Mouse (Mus musculus) limb, embryonic 14.5 days (tissue): Measurements from ENCODE around the gene Map3k9. TPM values are rescaled to one million over a fixed set of nuclear protein-coding genes. Genes with fewer than 3 reads are reported as not detected.

Experiments used
- ATAC-seq: fragments of 200-750 bp; cut with Nextera tagmentation; 2 replicates; pipeline ENCODE4 v1.8.0; 2017; ENCODE audit warnings: low read depth, moderate number of reproducible peaks, moderate TSS enrichment; ENCODE audit not compliant: low FRiP score
- DNase-seq: peaks from one replicate; pipeline ENCODE4 v3.0.0-alpha.2; 2015; ENCODE audit warnings: low spot score
- H3K27ac ChIP-seq: fragments of 300-500 bp; sonication (generic); replicated peaks from 2 replicates; pipeline ENCODE4 v1.5.1; 2014; ENCODE audit warnings: low read depth, mild to moderate bottlenecking, low read length, moderate library complexity, mixed read lengths
- H3K27me3 ChIP-seq: fragments of 300-500 bp; sonication (generic); 2 replicates; pipeline ENCODE4 v1.6.1; 2014; ENCODE audit warnings: low read length, mixed read lengths; ENCODE audit not compliant: control insufficient read depth, insufficient read depth
- H3K36me3 ChIP-seq: fragments of 300-500 bp; sonication (generic); 2 replicates; pipeline ENCODE4 v1.6.1; 2014; ENCODE audit warnings: mild to moderate bottlenecking, low read length, moderate library complexity, mixed read lengths; ENCODE audit not compliant: control insufficient read depth, insufficient read depth
- H3K4me1 ChIP-seq: fragments of 300-500 bp; sonication (generic); 2 replicates; pipeline ENCODE4 v1.6.1; 2014; ENCODE audit warnings: antibody characterized with exemption, low read length, mixed read lengths; ENCODE audit not compliant: control insufficient read depth, insufficient read depth
- H3K4me2 ChIP-seq: fragments of 300-500 bp; sonication (generic); replicated peaks from 2 replicates; pipeline ENCODE4 v1.6.1; 2014; ENCODE audit warnings: low read depth, mild to moderate bottlenecking, low read length, moderate library complexity; ENCODE audit not compliant: severe bottlenecking
- H3K4me3 ChIP-seq: fragments of 300-500 bp; sonication (generic); replicated peaks from 2 replicates; pipeline ENCODE4 v1.5.1; 2014; ENCODE audit warnings: low read length
- H3K9ac ChIP-seq: fragments of 300-500 bp; sonication (generic); 2 replicates; pipeline ENCODE4 v1.6.1; 2014; ENCODE audit warnings: mild to moderate bottlenecking, low read depth, low read length, moderate library complexity; ENCODE audit not compliant: severe bottlenecking
- H3K9me3 ChIP-seq: fragments of 300-500 bp; sonication (generic); 2 replicates; pipeline ENCODE4 v1.6.1; 2016; ENCODE audit warnings: low read length; ENCODE audit not compliant: control insufficient read depth
- POLR2A ChIP-seq: fragments of 200-500 bp; IDR thresholded peaks from 2 replicates; pipeline ENCODE4 v1.8.0; 2012; ENCODE audit warnings: inconsistent platforms, mild to moderate bottlenecking, moderate library complexity, borderline replicate concordance; ENCODE audit not compliant: insufficient read depth, insufficient read length; ENCODE audit errors: extremely low read depth
- WGBS: fragments of 180-500 bp; shearing (Covaris S2); extraction: QIAGEN DNeasy Blood & Tissue Kit; methylation state at CpG from one replicate; pipeline ENCODE4 v1.1.7; 2014; 5-methylcytosine and 5-hydroxymethylcytosine counted together
- polyA plus RNA-seq, 2 experiments: library from polyadenylated mRNA; depleted of rRNA in 1 of 2; stranded (reverse) in 1 of 2; unstranded in 1 of 2; fragments of >200 nt; fragmentation: Nextera tagmentation in 1 of 2; extraction: Ambion mirVana in 1 of 2; gene quantifications; 2 replicates each; pipeline versions ENCODE4 v1.2.1 to v1.2.3; 2012 to 2014

Gene Map3k9
- polyA plus RNA-seq, 2 experiments = 0.87 to 1.5 TPM

DNA sequence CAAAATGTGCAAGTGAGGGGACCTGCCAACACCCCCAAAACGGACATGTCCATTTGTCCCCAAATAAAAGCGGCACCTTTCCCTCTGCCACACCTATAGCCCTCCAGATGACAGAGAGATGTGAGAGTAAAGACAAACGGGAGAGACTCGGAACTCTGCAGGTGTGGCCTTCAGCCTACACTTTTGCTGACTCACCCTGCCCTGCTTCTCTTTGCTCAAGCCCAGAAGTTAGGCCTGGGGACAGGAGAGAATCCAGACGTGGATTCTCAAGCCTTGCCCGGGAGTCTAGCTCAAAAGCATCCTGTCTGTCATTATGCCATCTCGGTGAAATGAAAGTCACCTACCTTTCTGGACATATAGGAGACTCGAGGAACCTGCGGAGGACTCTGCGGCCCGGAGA lies 97.6 kb downstream of the Map3k9 start:
- ATAC-seq (no peak), DNase-seq (no peak)
- Histone ChIP-seq H3K4me2 (no peak overlapping the region), H3K36me3 (no peaks in the 10 kb centered on the region), H3K4me3 (no peak overlapping the region), H3K9ac (no peak overlapping the region), H3K4me1 (no peaks in the 10 kb centered on the region), H3K27ac (no peak overlapping the region), H3K27me3 (no peaks in the 10 kb centered on the region), H3K9me3 (no peaks in the 10 kb centered on the region)
- no peak for TF ChIP-seq POLR2A
- 68% methylated on average over 11 of the region's 11 CpGs for WGBS

DNA sequence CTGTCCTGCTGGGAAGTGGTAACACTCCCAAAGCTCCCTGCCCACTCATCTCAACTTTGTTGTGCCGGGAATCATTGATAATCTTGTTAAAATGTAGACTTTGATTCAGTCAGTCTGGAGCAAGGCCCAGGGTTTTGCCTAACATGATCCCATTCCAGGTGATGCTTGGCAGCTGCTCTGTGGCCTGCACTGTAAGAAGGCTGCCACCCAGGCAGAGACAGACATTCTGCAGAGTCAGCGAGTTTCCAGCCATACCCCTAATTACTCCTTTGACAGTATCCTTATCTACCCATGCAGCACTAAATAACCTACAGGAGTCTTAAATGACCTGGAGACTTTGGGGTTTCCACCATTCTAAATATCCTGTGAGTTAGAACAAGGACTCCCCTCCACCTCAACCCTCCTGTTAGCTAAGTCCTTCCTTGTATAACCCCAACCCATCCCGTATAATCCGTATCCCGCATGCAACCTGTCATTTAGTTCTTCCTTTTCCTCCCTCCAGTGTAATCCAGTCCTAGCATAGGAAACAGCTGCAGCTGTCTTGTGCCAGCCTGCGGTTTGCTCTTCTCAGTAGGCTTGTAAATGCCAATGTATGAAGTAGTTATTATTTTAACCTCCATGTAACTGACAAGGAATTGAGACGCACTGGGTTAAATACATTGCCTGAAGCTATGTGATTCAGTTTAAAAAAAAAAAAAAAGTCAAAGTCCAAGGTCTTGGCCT lies 101.0 kb downstream of the Map3k9 start:
- WGBS = 53% methylated on average over 7 of the region's 7 CpGs

DNA sequence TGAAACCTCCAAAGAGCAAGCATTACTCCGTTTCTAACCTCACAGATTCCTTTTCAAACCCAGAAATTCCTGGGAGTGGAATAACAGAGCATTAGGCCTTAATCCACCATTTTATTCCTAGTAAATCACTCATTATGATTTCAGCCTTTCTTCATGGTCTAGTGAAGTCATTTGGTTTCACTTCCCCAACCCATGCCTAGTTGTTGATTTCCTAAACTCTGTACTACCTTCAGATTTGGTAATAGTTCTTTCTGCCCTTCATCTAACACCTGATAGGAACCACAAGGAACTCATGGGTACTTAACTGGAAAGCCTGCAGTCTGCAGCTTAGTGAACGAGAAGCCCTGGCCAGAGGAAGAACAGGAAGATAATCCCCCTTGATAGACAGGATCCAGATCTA lies 105.4 kb downstream of the Map3k9 start:
- no peak overlapping the region for H3K4me2 ChIP-seq
- TF ChIP-seq POLR2A = no peak
- DNase-seq = no peak
- H3K27ac ChIP-seq = no peak overlapping the region
- H3K4me1 ChIP-seq = no peaks in the 10 kb centered on the region
- no peaks in the 10 kb centered on the region for H3K36me3 ChIP-seq
- ATAC-seq = no peak
- no peak overlapping the region for H3K9ac ChIP-seq
- no peaks in the 10 kb centered on the region for H3K27me3 ChIP-seq
- H3K4me3 ChIP-seq = no peak overlapping the region
- WGBS = 57% methylated on average over 2 of the region's 2 CpGs
- no peaks in the 10 kb centered on the region for H3K9me3 ChIP-seq

More for the DNA sequence above, 101.0 kb downstream of the Map3k9 start:
- H3K27me3 ChIP-seq = no peaks in the 10 kb centered on the region
- no peak overlapping the region for H3K4me3 ChIP-seq
- no peaks in the 10 kb centered on the region for H3K4me1 ChIP-seq
- no peaks in the 10 kb centered on the region for H3K36me3 ChIP-seq
- ATAC-seq = no peak
- TF ChIP-seq POLR2A = no peak
- no peak overlapping the region for H3K4me2 ChIP-seq
- DNase-seq = no peak
- no peak overlapping the region for H3K9ac ChIP-seq
- H3K27ac ChIP-seq = no peak overlapping the region
- H3K9me3 ChIP-seq = no peaks in the 10 kb centered on the region

Other genes starting within 250 kb of the Map3k9 start
- 18.8 and 19.3 TPM in 2 replicates for gene Gm20498, start 248.3 kb downstream of the Map3k9 start, polyA plus RNA-seq (2012; rRNA removed)
- 22.6 and 30.2 TPM in 2 replicates for gene Gm20498, start 248.3 kb downstream of the Map3k9 start, polyA plus RNA-seq (2014; fragmentation: Nextera tagmentation; extraction: Ambion mirVana)
- gene Synj2bp, start 248.3 kb downstream of the Map3k9 start, polyA plus RNA-seq (2012; rRNA removed) = 22.2 and 24.9 TPM in 2 replicates
- gene Synj2bp, start 248.3 kb downstream of the Map3k9 start, polyA plus RNA-seq (2014; fragmentation: Nextera tagmentation; extraction: Ambion mirVana) = 32.2 and 38.7 TPM in 2 replicates
- gene Adam21, start 212.7 kb downstream of the Map3k9 start, polyA plus RNA-seq (2012; rRNA removed) = 0.11 and 0.20 TPM in 2 replicates
- 0.22 and 0.23 TPM in 2 replicates for gene Adam21, start 212.7 kb downstream of the Map3k9 start, polyA plus RNA-seq (2014; fragmentation: Nextera tagmentation; extraction: Ambion mirVana)
- 49.4 and 57.5 TPM in 2 replicates for gene Med6, start 186.2 kb downstream of the Map3k9 start, polyA plus RNA-seq (2012; rRNA removed)
- 72.6 and 73.1 TPM in 2 replicates for gene Med6, start 186.2 kb downstream of the Map3k9 start, polyA plus RNA-seq (2014; fragmentation: Nextera tagmentation; extraction: Ambion mirVana)
- gene Ttc9, start 149.9 kb downstream of the Map3k9 start, polyA plus RNA-seq (2012; rRNA removed) = 1.1 TPM in 2 replicates
- gene Ttc9, start 149.9 kb downstream of the Map3k9 start, polyA plus RNA-seq (2014; fragmentation: Nextera tagmentation; extraction: Ambion mirVana) = 1.2 and 1.6 TPM in 2 replicates
- 32.5 and 36.6 TPM in 2 replicates for gene Pcnx, start 78.8 kb upstream of the Map3k9 start, polyA plus RNA-seq (2012; rRNA removed)
- 18.4 and 20.0 TPM in 2 replicates for gene Pcnx, start 78.8 kb upstream of the Map3k9 start, polyA plus RNA-seq (2014; fragmentation: Nextera tagmentation; extraction: Ambion mirVana)